Mouse (Mus musculus) midbrain, embryonic 14.5 days (tissue): Measurements from ENCODE around the gene Cd300ld2. TPM values are rescaled to one million over a fixed set of nuclear protein-coding genes. Genes with fewer than 3 reads are reported as not detected.
A peak's percentile ranks its signal among the peaks of the same experiment; 100 is the strongest.
"Not testable (repeated sequence)": the region's sequence is repeated elsewhere in the genome, so short reads cannot be mapped to it uniquely, and the experiment has no call there.

Experiments
- ATAC-seq: fragments of 200-750 bp; cut with Nextera tagmentation; 2 replicates; pipeline ENCODE4 v1.8.0; 2017; ENCODE audit warnings: moderate number of reproducible peaks, moderate library complexity; ENCODE audit not compliant: low FRiP score, low TSS enrichment
- DNase-seq: peaks from one replicate; pipeline ENCODE4 v3.0.0-alpha.2; 2015
- H3K27ac ChIP-seq: fragments of 300-500 bp; sonication (generic); replicated peaks from 2 replicates; pipeline ENCODE4 v1.5.1; 2014; ENCODE audit warnings: mild to moderate bottlenecking, low read depth, low read length, moderate library complexity
- H3K27me3 ChIP-seq: fragments of 300-500 bp; sonication (generic); 2 replicates; pipeline ENCODE4 v1.6.1; 2014; ENCODE audit warnings: low read length, control low read depth, mixed read lengths; ENCODE audit not compliant: control insufficient read depth, insufficient read depth
- H3K36me3 ChIP-seq: fragments of 300-500 bp; sonication (generic); 2 replicates; pipeline ENCODE4 v1.6.1; 2014; ENCODE audit warnings: low read length, control low read depth; ENCODE audit not compliant: control insufficient read depth, insufficient read depth
- H3K4me1 ChIP-seq: fragments of 300-500 bp; sonication (generic); 2 replicates; pipeline ENCODE4 v1.6.1; 2014; ENCODE audit warnings: mild to moderate bottlenecking, antibody characterized with exemption, low read length, control low read depth; ENCODE audit not compliant: control insufficient read depth, insufficient read depth
- H3K4me2 ChIP-seq: fragments of 300-500 bp; sonication (generic); 2 replicates; pipeline ENCODE4 v1.6.1; 2014; ENCODE audit warnings: mild to moderate bottlenecking, low read length, moderate library complexity
- H3K4me3 ChIP-seq: fragments of 300-500 bp; sonication (generic); replicated peaks from 2 replicates; pipeline ENCODE4 v1.5.1; 2014; ENCODE audit warnings: low read depth, low read length
- H3K9ac ChIP-seq: fragments of 300-500 bp; sonication (generic); replicated peaks from 2 replicates; pipeline ENCODE4 v1.6.1; 2014; ENCODE audit warnings: mild to moderate bottlenecking, low read length, moderate library complexity
- H3K9me3 ChIP-seq: fragments of 300-500 bp; sonication (generic); 2 replicates; pipeline ENCODE4 v1.6.1; 2016; ENCODE audit warnings: low read length, control low read depth, mixed read lengths; ENCODE audit not compliant: control insufficient read depth
- WGBS: fragments of 180-500 bp; shearing (Covaris S2); extraction: QIAGEN DNeasy Blood & Tissue Kit; methylation state at CpG from one replicate; pipeline ENCODE4 v1.1.7; 2014; 5-methylcytosine and 5-hydroxymethylcytosine counted together
- polyA plus RNA-seq: library from polyadenylated mRNA; unstranded; fragments of >200 nt; fragmentation: Nextera tagmentation; extraction: Ambion mirVana; gene quantifications from 2 replicates; pipeline ENCODE4 v1.2.1, GENCODE M21; 2014

Gene Cd300ld2
- polyA plus RNA-seq: not detected in 2 replicates

DNA sequence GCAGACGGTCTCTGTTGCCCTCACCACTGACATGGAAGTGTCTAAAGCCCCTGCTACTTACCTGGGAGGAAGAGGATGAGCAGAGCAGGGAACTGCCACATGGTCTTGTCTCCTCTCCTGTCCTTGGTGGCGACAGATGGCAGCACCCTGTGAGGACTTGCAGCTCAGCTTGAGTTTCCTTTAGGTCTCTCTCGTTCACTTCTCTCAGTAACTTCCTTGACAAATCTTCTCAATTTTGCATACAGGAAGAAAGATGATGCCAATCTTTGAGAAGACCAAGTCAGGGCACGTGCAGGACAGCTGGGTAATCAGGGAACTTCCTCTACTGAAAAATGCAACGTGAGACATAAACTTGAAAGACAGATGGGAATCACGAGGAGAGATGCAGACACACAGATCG lies at the start of gene Cd300ld2:
Gene Cd300ld2, minus strand, starts transcription at position 101 of the 400 bp plus-strand sequence.
- WGBS: no CpG with 5 or more reads among the region's 7 CpGs
- H3K4me1 ChIP-seq, H3K27ac ChIP-seq, H3K27me3 ChIP-seq, ATAC-seq, H3K4me2 ChIP-seq, H3K36me3 ChIP-seq, H3K9me3 ChIP-seq, H3K9ac ChIP-seq, DNase-seq, H3K4me3 ChIP-seq: not testable (repeated sequence)

DNA sequence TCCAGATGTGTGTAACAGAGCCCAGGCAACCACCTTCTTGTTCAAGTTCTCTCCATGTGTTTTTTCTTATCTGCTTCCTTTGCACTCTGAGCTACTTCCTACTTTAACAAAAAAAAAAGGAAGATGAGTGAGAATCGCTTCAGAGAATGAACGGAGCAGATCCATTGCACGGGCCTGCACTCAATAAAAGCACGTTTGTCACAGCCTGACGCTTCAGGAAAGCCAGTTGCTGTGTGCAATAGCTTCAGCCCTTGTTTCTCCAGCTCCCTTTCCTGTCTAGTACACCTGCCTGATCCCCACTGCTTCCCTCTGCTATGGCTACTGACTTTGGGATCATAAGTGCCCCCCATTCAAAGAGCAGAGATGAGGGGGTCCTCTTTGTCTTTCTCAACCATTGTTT lies 46.1 kb upstream of the Cd300ld2 start, which contains the start of gene Cd300e:
Gene Cd300e, minus strand, starts transcription at position 101 of the 400 bp plus-strand sequence.
- Histone ChIP-seq H3K27me3 (no peaks in the 10 kb centered on the region), H3K4me2 (no peak within 1 kb of the TSS)

DNA sequence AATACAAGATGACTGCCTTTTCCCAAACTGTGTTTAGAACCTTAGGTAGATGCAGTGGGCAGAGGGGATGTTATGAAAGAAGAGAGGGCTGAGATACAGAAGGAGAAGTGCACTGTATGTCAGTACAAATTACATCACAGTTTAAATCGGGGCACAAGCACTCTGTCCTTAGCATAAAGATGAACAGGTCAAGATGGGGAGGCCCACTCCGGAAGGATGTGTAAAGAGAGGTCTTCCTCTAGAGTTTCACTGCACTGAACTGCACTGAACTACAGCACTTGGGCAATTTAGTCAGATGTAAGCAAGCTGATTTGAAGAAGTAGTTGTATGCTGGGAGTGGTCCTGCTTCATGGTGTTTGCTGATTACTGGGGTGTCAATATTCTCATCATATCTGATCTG lies 43.8 kb upstream of the Cd300ld2 start:
- Histone ChIP-seq H3K9ac (no peak overlapping the region), H3K9me3 (no peaks in the 10 kb centered on the region), H3K4me3 (no peak overlapping the region), H3K27me3 (no peaks in the 10 kb centered on the region), H3K4me2 (no peak overlapping the region), H3K27ac (no peak overlapping the region), H3K36me3 (no peaks in the 10 kb centered on the region), H3K4me1 (no peaks in the 10 kb centered on the region)
- 91% methylated on average over 2 of the region's 2 CpGs for WGBS
- no peak for DNase-seq
- ATAC-seq: no peak

More for the DNA sequence above, 46.1 kb upstream of the Cd300ld2 start, which contains the start of gene Cd300e:
- DNase-seq: no peak
- Histone ChIP-seq H3K27ac (no peak within 1 kb of the TSS), H3K4me3 (no peak within 1 kb of the TSS), H3K4me1 (no peaks in the 10 kb centered on the region), H3K9ac (no peak within 1 kb of the TSS), H3K36me3 (no peaks in the 10 kb centered on the region), H3K9me3 (no peaks in the 10 kb centered on the region)
- no peak for ATAC-seq
- WGBS: 27% methylated on average over 5 of the region's 5 CpGs

DNA sequence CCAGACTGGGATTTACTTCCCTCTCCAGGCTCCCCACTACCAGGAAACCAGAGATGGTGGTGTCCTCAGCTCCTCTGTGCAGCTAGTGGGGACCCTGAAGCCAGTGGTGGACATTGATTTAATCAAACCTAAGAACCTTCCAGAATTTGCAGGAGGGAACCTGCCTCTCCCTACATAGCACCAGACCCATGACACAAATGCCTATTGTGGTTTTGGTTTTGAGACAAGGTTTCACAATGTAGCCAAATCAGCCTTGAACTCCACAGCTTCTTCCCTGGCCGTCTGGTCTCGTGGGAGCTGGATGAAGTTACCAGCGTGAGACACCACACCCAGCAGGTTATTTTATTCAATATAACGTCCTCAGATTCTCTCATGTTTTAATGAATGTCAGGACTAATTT lies 42.7 kb upstream of the Cd300ld2 start:
- ATAC-seq: no peak
- no peak overlapping the region for H3K4me2 ChIP-seq
- no peak overlapping the region for H3K9ac ChIP-seq
- 80% methylated on average over 4 of the region's 4 CpGs for WGBS
- H3K36me3 ChIP-seq: no peaks in the 10 kb centered on the region
- DNase-seq: no peak
- no peaks in the 10 kb centered on the region for H3K4me1 ChIP-seq
- no peaks in the 10 kb centered on the region for H3K27me3 ChIP-seq
- no peak overlapping the region for H3K27ac ChIP-seq
- no peaks in the 10 kb centered on the region for H3K9me3 ChIP-seq
- no peak overlapping the region for H3K4me3 ChIP-seq

DNA sequence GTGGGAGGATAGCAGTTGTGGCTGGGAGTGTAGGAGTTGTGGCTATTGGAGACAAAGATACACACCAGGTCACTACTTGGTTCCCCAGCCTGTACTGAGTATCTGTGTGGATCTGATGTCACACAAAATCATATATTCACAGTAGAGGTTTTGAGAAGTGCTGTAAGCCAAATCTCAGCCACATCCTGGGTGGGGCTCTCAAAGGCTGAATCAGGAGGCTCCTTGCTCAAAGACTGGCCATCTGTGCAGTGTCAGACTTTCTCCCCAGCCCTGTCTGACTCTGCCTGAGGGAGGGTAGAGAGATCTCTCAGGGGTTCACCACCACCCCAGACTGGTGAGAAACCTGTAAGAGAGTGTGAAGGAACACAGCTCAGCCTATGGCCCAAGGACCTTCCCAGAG lies 38.5 kb upstream of the Cd300ld2 start:
- Histone ChIP-seq H3K9ac (no peak overlapping the region), H3K4me1 (no peaks in the 10 kb centered on the region), H3K36me3 (no peaks in the 10 kb centered on the region), H3K27me3 (no peaks in the 10 kb centered on the region), H3K9me3 (no peaks in the 10 kb centered on the region), H3K4me3 (no peak overlapping the region), H3K27ac (no peak overlapping the region), H3K4me2 (no peak overlapping the region)
- ATAC-seq (no peak), DNase-seq (no peak)

DNA sequence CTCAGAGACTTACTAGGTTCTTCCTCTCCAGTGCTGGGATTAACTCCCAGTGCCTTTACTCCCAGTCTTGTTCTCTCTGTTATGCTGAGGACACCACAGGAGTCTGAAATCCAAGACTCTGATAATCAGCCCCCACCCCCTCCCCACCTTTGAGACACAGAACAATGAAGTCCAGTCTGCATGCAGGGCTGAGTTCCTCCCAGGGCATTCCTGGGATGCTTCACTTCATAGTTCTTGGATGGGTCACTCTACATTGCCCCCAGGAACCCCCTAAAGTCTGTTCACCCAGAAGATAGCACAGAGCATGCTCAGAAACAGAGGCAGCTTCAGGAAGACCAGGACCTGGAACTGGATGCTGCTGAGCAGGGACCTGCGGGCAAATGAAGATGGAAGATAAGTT lies 37.0 kb upstream of the Cd300ld2 start:
- DNase-seq (no peak), ATAC-seq (no peak)
- 89% methylated on average over 1 of the region's 1 CpGs for WGBS

DNA sequence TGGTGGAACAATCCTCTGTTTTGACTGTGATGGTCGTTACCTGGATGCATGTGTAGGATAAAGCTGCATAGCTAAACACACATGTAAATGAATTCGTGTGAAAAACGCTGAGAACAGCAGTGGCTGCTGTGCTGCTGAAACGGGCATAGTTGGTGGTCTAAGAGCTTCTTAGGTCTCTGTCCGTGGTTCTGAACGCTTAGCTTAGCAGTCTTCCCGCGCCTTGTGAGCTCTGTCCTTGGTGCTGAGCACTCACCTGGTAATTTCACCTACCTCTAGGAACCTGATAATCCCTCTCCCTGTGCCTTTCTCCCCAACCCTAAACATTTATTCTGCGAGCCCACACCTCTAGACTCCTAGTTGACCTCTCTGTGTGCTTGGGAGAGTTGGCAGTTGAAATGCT lies 36.2 kb upstream of the Cd300ld2 start:
- ATAC-seq (no peak), DNase-seq (peak; percentile 51)
- WGBS: 3% methylated on average over 9 of the region's 9 CpGs

More for the DNA sequence above, 37.0 kb upstream of the Cd300ld2 start:
- Histone ChIP-seq H3K4me2 (no peak overlapping the region), H3K27ac (no peak overlapping the region), H3K9me3 (no peaks in the 10 kb centered on the region), H3K27me3 (no peaks in the 10 kb centered on the region), H3K36me3 (no peaks in the 10 kb centered on the region), H3K4me1 (no peaks in the 10 kb centered on the region), H3K9ac (no peak overlapping the region), H3K4me3 (no peak overlapping the region)

DNA sequence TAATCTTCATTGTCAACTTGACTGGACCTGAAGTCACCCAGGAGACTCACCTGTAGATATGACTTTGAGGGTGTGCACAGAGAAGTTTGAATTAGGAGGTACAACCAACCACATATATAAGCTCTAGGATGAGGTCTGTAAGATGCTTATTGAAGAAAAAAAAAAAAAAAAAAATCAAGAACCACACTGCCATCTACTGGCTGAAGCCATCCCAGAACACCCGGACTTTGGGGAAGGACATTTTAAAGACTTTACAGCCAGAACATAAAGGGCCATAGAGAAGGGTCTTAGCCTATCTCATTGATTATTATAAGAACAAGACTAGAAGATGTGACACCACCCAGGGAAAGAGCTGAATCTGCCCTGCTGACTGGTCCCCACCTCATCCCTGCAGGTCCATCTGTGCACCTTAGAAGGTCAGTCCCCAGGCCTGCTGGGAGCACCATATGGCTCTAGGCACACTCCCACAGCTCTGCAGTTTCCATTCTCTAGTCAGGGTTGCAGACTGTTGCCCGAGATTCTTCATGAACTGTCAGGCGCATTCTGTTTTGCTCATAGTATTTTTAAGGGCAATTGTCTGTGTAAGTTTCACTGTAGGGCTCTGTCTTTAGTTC lies 33.4 kb upstream of the Cd300ld2 start:
- DNase-seq: peak; percentile 37
- Histone ChIP-seq H3K27me3 (no peaks in the 10 kb centered on the region), H3K9me3 (no peaks in the 10 kb centered on the region), H3K4me1 (no peaks in the 10 kb centered on the region), H3K9ac (no peak overlapping the region), H3K4me2 (no peak overlapping the region), H3K27ac (no peak overlapping the region), H3K36me3 (no peaks in the 10 kb centered on the region), H3K4me3 (no peak overlapping the region)
- 54% methylated on average over 3 of the region's 3 CpGs for WGBS
- no peak for ATAC-seq

More for the DNA sequence above, 36.2 kb upstream of the Cd300ld2 start:
- H3K4me2 ChIP-seq: no peak overlapping the region
- H3K9me3 ChIP-seq: no peaks in the 10 kb centered on the region
- no peaks in the 10 kb centered on the region for H3K4me1 ChIP-seq
- H3K9ac ChIP-seq: no peak overlapping the region
- H3K4me3 ChIP-seq: no peak overlapping the region
- no peak overlapping the region for H3K27ac ChIP-seq
- no peaks in the 10 kb centered on the region for H3K36me3 ChIP-seq
- no peaks in the 10 kb centered on the region for H3K27me3 ChIP-seq

DNA sequence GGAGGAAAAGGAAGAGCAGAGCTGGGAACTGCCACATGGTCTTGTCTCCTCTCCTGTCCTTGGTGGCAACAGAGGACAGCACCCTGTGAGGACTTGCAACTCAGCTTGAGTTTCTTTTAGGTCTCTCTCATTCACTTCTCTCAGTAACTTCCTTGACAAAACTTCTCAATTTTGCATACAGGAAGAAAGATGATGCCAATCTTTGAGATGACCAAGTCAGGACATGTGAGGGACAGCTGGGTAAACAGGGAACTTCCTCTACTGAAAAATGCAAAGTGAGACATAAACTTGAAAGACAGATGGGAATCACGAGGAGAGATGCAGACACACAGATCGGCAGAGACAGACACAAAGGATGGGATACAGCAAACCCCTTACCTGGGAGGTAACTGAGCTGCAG lies 32.3 kb upstream of the Cd300ld2 start, which contains the start of gene Cd300ld3:
Gene Cd300ld3, minus strand, starts transcription at position 151 of the 400 bp plus-strand sequence.
- ATAC-seq: no peak
- H3K4me2 ChIP-seq: no peak within 1 kb of the TSS
- DNase-seq: no peak
- H3K27ac ChIP-seq: no peak within 1 kb of the TSS
- 88% methylated on average over 2 of the region's 2 CpGs for WGBS
- no peaks in the 10 kb centered on the region for H3K4me1 ChIP-seq
- no peaks in the 10 kb centered on the region for H3K9me3 ChIP-seq
- H3K36me3 ChIP-seq: no peaks in the 10 kb centered on the region
- H3K9ac ChIP-seq: no peak within 1 kb of the TSS
- H3K4me3 ChIP-seq: no peak within 1 kb of the TSS
- H3K27me3 ChIP-seq: no peaks in the 10 kb centered on the region
